Mouse (Mus musculus) kidney, adult 2 months (tissue): ENCODE results near the gene Slc5a3.

ENCODE experiments used
- CTCF ChIP-seq: fragments of 200-500 bp; conservative IDR thresholded peaks from 2 replicates; pipeline ENCODE4 v1.5.1; 2011; ENCODE audit warnings: low read depth, mild to moderate bottlenecking, control low read depth, low read length, moderate library complexity, mixed read lengths; ENCODE audit not compliant: insufficient read depth, insufficient read length
- POLR2A ChIP-seq: fragments of 200-500 bp; IDR thresholded peaks from one replicate; pipeline ENCODE4 v1.6.1; 2011; ENCODE audit warnings: low read depth, low read length, control low read depth

- TF ChIP-seq CTCF, result no peak
- no peak for TF ChIP-seq POLR2A
Measured at GRCm38 (mm10) chr16:92036701-92037100, 21.4 kb upstream of the Slc5a3 start.
